Mouse (Mus musculus) right cerebral cortex, adult 18-20 months (tissue): Measurements from ENCODE around the gene Gm13695.
"Not testable (repeated sequence)": the region's sequence is repeated elsewhere in the genome, so short reads cannot be mapped to it uniquely, and the experiment has no call there.

Source experiments
- DNase-seq: peaks from one replicate; pipeline ENCODE4 v3.0.0; 2022; ENCODE audit warnings: mixed read lengths

The Gm13695 gene

DNA sequence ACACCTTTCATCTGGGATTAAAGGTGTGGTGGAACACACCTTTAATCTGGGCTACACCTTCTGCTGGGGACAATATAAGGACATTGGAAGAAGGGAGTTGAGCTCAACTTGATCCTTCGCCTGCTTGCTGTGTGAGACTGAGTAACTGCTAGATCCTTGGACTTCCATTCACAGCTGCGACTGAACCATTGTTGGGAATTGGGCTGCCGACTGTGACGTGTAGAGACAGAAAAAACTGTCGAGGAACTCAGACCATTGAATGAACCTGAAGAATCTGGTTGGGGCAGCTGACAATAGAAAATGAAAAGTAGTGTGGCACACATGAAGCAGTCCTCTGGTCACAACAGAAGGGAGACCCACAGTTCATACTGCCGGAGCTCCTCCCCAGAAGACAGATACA, at the start of gene Gm13695:
Gm13695 (plus strand) TSS at position 301 of the 400 bp plus-strand sequence.
- DNase-seq, result not testable (repeated sequence)

DNA sequence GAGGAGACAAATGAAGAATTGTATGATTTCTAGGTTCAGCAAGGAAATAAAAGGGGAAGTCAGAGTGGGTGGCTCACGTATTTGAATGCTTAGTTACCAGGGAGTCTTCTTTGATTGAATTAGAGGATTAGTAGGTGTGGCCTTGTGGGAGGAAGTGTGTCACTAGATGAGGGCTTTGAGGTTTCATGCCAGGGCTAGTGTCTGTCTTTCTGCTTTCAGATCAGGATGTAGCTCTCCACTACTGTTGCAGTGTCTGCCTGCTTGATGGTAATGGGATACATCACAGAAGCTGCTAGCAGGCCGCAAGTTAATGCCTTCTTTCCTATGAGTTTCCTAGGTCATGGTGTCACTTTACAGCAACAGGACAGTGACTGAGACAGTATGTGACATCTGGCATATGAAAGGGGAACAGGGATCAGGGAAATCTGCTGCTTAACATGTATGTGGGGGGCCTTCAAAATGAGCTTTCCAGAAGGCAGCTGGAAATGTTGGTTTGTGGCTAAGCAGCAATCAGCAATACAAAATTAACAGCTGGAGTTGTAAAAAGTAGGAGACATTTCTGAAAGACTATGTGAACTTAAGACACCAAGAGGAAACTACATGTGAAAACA, 37.5 kb upstream of the Gm13695 start:
- DNase-seq, result no peak

DNA sequence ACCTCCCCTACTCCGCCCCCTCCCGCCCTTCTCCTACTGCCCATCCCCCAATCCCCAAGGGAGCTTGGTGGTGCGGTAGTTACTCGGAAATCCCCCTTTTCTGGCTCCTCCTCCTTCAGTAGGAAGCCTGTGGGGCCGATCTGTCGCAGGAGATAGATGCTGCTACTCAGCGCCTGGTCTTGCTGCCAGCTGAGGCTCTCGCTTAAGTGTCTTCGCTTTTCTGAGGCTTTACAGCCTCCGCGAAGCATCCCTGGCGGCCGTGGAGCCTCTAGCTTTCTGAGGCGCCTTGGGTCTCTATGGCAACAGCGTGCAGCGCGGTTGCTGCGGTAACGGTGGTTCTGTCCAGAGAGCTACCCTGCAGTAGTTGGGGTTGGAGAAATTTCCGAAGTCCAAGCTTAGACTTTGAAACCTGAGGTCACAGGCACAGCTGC, 26.2 kb upstream of the Gm13695 start, which contains the start of gene Zswim2:
Zswim2 (minus strand) TSS at position 298 of the 431 bp plus-strand sequence.
- DNase-seq, result peak; percentile 94

GRCm38 (mm10) chr2:83941378-83941777, 25.7 kb upstream of the Gm13695 start:
- DNase-seq, result no peak

GRCm38 (mm10) chr2:83941792-83942191, 25.3 kb upstream of the Gm13695 start:
- no peak for DNase-seq

DNA sequence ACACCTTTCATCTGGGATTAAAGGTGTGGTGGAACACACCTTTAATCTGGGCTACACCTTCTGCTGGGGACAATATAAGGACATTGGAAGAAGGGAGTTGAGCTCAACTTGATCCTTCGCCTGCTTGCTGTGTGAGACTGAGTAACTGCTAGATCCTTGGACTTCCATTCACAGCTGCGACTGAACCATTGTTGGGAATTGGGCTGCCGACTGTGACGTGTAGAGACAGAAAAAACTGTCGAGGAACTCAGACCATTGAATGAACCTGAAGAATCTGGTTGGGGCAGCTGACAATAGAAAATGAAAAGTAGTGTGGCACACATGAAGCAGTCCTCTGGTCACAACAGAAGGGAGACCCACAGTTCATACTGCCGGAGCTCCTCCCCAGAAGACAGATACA, 11.7 kb upstream of the Gm13695 start, which contains the start of gene Gm13698:
Gm13698 (plus strand) TSS at position 301 of the 400 bp plus-strand sequence.
- not testable (repeated sequence) for DNase-seq

- not testable (repeated sequence) for DNase-seq
These were observed 5.9 kb upstream of the Gm13695 start, which contains the start of gene Gm13693 for GRCm38 (mm10) chr2:83961203-83961602. Gm13693 (plus strand) TSS chr2:83961503.

DNA sequence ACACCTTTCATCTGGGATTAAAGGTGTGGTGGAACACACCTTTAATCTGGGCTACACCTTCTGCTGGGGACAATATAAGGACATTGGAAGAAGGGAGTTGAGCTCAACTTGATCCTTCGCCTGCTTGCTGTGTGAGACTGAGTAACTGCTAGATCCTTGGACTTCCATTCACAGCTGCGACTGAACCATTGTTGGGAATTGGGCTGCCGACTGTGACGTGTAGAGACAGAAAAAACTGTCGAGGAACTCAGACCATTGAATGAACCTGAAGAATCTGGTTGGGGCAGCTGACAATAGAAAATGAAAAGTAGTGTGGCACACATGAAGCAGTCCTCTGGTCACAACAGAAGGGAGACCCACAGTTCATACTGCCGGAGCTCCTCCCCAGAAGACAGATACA, 5.7 kb downstream of the Gm13695 start, which contains the start of gene Gm13696:
Gm13696 (plus strand) TSS at position 301 of the 400 bp plus-strand sequence.
- not testable (repeated sequence) for DNase-seq

DNA sequence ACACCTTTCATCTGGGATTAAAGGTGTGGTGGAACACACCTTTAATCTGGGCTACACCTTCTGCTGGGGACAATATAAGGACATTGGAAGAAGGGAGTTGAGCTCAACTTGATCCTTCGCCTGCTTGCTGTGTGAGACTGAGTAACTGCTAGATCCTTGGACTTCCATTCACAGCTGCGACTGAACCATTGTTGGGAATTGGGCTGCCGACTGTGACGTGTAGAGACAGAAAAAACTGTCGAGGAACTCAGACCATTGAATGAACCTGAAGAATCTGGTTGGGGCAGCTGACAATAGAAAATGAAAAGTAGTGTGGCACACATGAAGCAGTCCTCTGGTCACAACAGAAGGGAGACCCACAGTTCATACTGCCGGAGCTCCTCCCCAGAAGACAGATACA, 11.5 kb downstream of the Gm13695 start, which contains the start of gene Gm13694:
Gm13694 (plus strand) TSS at position 301 of the 400 bp plus-strand sequence.
- DNase-seq, result not testable (repeated sequence)

- not testable (repeated sequence) for DNase-seq
These were observed 17.3 kb downstream of the Gm13695 start, which contains the start of gene Gm13697 for GRCm38 (mm10) chr2:83984443-83984842. Gm13697 (plus strand) TSS chr2:83984743.

DNA sequence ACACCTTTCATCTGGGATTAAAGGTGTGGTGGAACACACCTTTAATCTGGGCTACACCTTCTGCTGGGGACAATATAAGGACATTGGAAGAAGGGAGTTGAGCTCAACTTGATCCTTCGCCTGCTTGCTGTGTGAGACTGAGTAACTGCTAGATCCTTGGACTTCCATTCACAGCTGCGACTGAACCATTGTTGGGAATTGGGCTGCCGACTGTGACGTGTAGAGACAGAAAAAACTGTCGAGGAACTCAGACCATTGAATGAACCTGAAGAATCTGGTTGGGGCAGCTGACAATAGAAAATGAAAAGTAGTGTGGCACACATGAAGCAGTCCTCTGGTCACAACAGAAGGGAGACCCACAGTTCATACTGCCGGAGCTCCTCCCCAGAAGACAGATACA, 23.1 kb downstream of the Gm13695 start, which contains the start of gene Gm13691:
Gm13691 (plus strand) TSS at position 301 of the 400 bp plus-strand sequence.
- not testable (repeated sequence) for DNase-seq

DNA sequence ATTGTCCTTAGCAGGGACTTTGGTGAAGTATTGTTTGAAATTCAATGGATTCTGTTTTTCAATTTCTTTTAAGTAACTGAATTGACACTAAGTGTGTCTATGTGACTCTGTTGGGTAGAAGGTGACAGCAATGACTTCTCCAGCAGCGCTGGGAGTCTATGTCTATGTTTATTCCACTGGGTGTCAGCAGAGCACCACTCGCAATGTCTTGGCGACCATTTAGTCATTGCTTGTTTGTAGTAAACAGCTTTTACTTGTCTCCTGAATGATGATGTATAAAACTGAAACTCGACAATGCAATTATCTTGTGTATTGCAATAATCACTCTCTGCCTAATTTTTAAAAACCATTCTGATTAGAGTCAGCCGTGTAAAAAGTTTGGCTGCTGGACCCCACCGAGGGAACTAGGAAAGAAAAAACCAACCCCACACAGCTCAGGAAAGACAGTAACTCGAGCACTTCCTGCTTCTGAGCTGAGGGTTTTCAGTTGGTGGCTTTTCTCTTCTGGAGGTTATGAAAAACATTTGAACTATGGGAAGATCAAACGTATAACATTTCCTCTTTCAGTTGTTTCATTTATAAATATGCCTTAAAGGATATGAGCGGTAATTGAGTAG, 26.6 kb downstream of the Gm13695 start:
- not testable (repeated sequence) for DNase-seq

GRCm38 (mm10) chr2:83994526-83994925, 27.4 kb downstream of the Gm13695 start:
- DNase-seq, result not testable (repeated sequence)

- DNase-seq, result no peak
These were observed 41.8 kb downstream of the Gm13695 start for GRCm38 (mm10) chr2:84008913-84009312.

DNA sequence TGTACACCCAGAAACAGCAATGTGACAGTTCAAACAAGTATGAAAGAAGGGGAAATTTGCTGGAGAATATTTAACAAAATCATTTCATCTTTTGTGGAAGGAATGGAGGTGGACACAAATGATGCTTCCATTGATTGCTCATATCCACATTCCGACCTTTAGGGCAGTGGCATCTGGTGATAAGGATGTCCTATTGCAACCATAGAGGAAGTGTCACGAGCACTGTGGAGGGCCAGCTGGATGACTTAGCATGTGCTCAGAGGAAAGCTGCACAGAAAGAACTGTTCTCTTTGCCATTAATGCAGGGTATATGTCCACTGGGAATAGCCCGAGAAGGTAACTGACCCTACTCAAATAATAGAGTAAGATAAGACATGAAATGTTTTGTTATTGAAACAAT, 42.7 kb downstream of the Gm13695 start:
- DNase-seq, result no peak

DNA sequence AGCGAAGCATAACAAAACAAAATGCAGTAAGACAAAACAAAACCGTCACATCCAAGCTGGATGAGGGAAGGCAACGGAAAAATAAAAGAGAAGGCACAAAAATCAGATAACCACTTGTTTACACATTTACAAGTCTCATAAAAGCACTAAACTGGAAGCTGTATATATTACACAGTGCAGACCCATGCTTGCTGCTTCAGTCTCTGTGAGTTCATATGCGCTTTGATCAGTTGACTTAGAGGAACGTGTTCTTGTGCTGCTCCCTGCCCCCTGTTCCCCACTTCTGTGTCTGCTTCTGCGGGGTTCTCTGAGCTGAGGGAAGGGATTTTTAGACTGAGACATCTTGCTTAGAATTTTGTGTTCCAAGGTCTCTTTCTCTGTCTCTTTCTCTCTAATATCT, 47.5 kb downstream of the Gm13695 start:
- DNase-seq, result no peak

- not testable (repeated sequence) for DNase-seq
These were observed 49.2 kb downstream of the Gm13695 start for GRCm38 (mm10) chr2:84016291-84016690.

- DNase-seq, result no peak
These were observed 51.2 kb downstream of the Gm13695 start for GRCm38 (mm10) chr2:84018330-84018729.
